Mouse (Mus musculus) cerebral cortex, adult 2 months (tissue): Measurements from ENCODE around the gene Hoxb1.

Source experiments
- WGBS: fragments of 180-500 bp; shearing (Covaris S2); methylation state at CpG from one replicate; pipeline ENCODE4 v1.1.7; 2018; 5-methylcytosine and 5-hydroxymethylcytosine counted together

Gene Hoxb1

DNA sequence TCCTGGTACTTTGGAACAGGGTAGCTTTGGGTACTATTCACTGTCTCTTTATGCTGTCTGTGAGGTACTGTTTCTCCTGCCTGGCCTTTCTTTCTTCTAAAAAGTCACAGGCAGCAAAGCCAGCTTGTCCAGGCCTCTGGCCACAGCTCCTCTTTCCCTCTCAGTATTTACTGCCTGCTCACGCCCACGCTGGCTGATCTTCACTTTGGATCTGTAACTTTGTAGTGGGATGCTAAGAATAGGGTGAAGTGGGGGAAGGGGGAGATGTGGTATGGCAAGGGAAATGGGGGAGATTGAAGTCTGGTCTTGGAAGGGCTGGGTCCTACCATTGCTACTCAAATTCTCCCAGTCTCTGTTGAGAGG lies 31.6 kb upstream of the Hoxb1 start:
- 13% methylated on average over 2 of the region's 2 CpGs for WGBS

DNA sequence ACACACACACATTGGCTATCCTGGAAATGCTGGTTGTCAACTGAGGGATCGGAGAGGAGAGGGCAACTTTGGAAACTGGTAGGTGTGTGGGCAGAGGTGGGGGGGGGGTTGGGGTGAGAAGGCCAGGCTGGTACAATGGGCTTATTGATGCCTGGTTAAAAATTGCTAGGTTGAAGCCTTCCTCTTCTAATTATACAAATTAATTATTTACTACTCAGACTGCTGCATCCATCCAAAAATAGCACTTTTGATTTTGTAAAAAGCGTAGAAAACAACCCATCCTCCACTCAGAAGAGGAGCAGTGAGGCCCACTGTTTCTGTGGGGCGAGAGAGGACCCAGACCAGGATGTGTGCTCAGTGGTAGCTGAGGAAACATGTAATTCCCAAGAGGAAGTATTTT lies 30.6 kb upstream of the Hoxb1 start:
- 41% methylated on average over 3 of the region's 3 CpGs for WGBS

DNA sequence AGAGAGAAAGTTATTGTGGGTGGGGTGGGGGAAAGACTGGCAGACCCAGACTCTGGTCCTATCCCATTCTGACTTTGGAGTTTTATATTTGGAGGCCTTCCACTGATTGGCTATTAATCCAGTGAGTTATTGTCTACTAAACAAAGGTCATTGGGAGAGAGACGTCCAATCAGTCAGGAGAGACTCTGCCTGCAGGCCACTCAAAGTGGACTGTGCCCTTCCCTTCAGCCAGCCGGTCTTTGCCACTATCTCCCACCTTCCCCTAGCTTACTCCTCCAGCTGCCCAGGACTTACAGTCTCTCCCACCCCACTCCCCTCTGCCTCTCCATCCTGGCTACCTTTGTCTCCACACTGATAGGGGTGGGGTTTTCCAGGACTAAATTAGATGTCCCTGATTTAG lies 29.0 kb upstream of the Hoxb1 start:
- WGBS, result 12% methylated on average over 2 of the region's 2 CpGs

DNA sequence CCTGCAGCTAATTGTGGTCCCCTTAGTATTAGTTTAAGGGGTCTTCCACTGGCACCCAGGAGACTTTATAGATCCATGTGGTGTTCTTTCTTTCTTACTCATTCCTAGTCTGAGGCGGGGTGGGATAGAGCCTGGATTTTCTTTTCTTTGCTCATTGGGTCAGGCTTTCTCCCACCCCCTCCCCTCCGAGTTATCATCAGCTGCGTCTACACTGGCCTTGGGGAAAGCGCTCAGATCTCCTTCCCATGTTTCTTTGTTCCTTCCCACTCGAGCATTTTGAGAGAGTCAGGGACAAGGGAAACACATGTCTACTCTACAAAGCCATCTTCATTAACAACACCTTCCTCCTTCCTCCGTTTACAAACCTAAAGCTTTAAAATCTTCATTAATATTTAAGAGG lies 28.5 kb upstream of the Hoxb1 start:
- WGBS, result 8% methylated on average over 6 of the region's 6 CpGs

DNA sequence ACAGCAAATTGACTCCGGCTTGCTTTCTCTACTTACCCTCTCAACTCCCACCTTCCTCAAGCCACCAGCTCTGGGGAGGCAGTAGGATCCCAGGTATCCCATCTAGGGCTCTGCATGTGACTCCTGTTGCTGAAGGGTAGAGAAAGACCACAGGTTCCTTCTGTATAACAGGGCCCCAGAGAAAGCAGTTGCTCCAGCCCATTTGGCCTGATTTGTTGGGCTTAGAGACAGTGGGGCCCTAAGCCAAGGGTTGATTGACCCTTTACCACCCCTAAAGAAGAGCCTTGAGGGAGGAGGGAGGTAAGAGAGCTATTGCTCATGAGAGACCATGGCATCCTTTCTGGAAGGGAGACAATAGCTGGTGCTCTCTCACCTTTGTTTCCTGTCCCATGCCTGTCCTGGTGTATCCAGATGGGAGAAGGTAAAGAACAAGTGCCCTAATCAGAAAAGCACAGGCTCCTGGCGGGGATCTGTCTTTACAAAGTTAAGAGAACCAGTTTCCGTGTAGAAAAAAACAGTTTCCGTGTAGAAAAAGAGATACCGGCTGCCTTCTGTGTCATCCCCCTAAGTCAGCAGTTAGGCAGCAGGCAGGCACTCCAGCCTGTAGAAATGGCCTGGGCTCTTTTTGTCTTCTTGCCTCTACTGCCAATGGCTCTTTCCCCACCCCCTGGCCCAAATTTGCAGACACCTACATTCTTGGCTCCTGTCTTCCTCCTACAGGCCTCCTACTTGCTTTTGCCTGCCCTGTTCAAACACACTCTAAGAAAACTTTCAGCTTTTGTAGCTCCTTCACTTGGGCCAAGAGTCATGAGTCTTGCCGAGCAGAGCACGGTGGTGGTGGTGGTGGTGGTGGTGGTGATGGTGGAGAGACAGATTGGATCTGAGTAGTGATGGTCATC lies 26.3 kb upstream of the Hoxb1 start:
- 14% methylated on average over 7 of the region's 7 CpGs for WGBS

DNA sequence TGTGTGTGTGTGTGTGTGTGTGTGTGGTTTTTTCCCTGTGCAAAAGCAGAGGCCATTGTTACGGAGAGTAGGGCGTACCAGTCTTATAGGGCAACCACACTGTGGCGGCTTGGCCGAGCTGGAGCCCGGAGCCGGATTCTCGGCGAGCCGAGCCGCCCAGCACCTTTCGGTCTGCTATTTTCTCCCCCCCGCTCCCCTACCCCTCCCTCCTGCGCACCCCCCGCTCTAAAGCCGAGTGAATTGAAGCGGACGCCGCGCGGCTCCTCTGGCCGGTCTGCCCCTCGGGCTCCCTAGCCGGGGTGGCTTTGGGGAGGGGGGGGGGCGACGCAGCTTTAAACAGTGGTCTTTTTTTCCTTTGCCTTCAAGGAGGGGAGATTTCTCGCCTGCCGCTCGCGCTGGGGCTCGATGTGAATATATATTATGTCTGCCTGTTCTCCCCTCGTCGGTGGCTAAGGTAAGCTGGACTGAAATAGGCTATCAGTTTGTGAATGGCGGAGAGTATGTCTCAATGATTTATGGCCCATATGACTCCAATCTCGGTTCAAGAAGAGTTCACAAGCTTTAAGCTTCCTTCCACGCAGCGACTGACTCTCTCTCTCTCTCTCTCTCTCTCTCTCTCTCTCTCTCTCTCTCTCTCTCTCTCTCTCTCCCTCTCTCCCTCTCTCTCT lies 24.7 kb upstream of the Hoxb1 start:
- WGBS, result 3% methylated on average over 33 of the region's 36 CpGs

DNA sequence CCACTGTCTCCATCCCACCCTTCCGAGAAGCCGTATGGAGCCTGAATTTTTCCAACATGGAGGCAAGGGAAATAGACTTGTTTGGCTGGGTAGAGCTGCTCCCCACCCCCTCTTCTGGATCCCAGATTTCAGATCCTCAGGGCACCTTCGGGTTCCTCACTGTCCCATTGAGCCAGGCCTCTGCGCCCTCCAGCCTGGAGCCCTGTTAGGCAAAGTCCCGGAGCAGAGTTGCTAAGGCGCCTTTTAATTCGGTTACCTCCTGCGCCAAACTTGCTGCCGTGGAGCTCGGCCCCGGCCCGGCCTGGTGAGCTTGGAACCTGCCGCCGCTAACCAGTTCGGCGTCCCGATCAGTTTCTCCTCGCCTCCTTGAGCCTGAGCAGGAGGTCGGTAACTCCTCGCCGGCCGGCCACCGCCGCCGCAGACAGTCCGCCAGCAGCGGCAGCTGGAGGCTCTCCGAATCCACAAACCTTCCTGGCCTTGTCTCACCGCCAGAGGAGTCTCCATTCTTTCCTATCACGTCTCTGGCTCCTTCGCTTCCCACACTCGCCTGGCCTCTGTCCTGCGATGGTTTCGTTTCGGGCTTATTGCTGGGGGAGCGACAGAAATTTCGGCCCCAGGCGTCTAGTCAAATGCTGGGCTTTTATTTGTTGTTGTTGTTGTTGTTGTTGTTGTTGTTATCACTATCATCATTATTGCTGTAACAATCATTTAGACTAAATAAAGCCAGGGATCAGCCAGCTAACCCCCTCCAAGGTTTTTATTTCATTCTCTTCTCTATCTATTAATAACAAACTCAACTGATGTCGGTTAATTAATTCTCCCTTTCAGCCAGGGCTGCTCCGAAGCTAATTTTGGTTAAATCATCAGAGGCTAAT lies 23.6 kb upstream of the Hoxb1 start:
- WGBS, result 4% methylated on average over 40 of the region's 40 CpGs

DNA sequence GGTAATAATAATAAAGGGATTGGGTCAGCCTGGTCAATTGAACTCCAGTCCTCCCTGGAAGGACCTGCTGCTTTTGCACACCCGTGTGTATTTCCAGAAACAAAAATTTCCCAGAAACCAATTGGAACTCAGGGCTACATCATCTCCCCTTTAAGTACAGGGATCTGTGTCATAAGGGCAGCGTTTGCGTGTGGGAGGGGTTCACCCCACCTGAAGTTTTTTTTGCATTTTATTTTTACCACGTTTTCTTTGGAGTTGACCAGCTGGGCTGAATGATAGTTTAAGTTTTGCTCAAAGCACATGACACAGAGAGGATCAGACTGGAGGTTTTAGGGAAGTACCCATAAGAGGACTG lies 23.0 kb upstream of the Hoxb1 start:
- WGBS, result under 1% methylated on average over 4 of the region's 4 CpGs

DNA sequence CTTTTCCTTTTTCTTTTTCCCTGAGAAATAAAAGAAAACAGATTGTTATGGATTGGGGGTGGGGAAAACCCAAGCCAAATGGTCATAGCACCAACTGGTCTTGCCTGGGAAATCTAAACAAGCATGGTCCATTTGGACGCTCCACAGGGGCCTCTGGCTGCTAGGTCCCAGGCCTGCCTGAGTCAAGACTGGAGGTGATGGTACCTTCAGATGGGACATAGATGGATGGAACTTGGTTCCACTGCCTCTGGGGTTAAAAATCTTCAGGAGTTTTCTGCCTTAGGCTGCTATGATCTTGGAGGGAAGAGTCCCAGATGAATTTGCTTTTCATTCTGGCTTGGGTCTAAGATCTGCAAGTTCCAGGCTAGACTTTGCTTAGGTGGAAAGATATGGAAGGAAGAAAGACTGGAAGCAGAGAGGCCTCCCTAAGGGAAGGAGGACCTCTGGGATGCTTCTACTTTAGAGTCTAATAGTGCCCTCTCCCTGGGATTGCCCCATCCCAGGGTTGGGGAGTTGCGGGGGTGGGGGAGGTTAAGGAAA lies 22.3 kb upstream of the Hoxb1 start:
- 7% methylated on average over 2 of the region's 2 CpGs for WGBS

DNA sequence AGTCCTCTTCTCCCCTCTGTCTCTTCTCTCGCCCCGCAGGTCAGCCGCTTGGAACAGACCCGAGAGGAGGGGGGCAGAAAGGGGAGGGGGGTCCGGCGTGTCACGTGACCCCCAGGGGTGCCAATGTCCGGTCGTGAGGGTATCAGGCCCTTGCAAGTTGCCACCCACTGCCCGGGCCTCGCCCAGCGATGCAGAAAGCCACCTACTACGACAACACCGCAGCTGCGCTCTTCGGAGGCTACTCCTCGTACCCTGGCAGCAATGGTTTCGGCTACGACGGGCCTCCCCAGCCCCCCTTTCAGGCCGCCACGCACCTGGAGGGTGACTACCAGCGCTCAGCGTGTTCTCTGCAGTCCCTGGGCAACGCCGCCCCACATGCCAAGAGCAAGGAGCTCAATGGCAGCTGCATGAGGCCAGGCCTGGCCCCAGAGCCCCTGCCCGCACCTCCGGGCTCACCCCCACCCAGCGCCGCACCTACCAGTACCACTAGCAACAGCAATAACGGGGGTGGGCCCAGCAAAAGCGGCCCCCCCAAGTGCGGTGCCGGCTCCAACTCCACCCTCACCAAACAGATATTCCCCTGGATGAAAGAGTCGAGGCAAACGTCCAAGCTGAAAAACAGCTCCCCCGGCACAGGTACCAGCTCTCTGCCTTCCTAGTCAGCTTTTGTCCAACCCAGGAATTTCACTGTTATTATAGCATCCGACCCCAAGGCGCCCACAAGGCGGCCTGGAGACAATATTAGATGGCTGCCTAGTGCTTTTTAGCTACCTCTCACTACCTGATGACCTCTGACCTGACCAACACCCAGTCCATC lies 21.3 kb upstream of the Hoxb1 start:
- 4% methylated on average over 40 of the region's 40 CpGs for WGBS

DNA sequence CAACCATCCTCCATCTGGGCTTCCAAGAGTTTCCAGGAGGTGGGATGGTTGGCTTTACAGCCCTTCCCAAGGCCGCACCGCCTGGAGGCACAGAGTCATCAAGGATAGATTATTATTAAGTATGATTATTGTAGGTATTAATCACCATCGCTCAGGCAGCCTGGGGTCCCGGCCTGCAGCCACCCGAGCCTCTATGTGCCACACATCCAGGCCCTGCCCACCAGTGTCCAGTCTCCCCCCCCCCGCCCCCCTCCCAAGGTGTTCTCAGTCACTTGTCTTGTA lies 20.7 kb upstream of the Hoxb1 start:
- whole genome bisulfite sequencing, result 7% methylated on average over 6 of the region's 6 CpGs

DNA sequence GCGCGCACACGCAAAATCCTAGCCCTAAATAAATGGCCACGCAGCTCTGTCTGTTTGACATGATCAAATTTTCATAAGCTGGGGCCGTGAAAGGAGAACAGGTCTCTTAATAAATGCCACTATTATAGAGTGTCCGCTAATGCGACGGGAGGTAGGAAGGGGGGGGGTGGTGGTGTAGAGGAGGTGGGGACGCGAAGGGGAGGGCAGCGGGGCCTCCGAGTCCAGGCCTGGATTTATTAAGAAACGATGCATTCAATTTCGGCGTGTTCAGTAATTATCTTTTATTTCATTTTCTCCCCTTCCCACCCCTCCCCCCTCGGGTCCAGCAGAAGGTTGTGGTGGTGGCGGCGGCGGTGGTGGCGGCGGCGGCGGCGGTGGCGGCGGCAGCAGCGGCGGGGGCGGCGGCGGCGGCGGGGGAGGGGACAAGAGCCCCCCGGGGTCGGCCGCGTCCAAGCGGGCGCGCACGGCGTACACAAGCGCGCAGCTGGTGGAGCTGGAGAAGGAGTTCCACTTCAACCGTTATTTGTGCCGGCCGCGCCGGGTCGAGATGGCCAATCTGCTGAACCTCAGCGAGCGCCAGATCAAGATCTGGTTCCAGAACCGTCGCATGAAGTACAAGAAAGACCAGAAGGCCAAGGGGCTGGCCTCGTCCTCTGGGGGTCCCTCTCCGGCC lies 20.2 kb upstream of the Hoxb1 start:
- WGBS, result 2% methylated on average over 43 of the region's 56 CpGs

DNA sequence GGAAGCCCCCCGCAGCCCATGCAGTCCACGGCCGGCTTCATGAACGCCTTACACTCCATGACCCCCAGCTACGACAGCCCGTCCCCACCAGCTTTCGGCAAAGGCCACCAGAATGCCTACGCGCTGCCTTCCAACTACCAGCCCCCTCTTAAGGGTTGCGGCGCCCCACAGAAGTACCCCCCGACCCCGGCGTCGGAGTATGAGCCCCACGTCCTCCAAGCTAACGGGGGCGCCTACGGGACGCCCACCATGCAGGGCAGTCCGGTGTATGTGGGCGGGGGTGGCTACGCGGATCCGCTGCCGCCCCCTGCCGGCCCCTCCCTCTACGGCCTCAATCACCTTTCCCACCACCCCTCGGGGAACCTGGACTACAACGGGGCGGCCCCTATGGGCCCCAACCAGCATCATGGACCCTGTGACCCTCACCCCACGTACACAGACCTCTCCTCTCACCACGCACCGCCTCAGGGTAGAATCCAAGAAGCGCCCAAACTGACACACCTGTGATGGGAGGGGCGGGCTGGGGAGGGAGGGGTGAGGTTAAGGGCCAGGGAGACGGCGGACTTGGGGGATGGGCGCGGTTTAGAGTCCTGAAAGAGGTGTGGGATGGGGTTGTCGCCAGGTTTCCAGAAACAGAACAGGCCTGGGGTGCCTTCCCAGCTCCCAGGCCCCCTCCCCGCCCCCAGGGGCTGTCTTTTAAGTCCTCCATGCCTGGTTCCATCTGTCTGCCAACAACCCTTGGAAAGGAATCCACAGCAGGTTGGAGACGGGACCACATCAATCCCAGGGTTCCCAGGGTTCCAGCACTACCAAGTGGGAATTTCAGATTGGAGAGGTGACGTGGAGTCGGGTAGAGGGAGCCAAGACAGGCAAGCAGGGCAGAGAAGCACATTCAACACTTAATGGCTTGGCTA lies 19.4 kb upstream of the Hoxb1 start:
- WGBS, result 2% methylated on average over 45 of the region's 45 CpGs

DNA sequence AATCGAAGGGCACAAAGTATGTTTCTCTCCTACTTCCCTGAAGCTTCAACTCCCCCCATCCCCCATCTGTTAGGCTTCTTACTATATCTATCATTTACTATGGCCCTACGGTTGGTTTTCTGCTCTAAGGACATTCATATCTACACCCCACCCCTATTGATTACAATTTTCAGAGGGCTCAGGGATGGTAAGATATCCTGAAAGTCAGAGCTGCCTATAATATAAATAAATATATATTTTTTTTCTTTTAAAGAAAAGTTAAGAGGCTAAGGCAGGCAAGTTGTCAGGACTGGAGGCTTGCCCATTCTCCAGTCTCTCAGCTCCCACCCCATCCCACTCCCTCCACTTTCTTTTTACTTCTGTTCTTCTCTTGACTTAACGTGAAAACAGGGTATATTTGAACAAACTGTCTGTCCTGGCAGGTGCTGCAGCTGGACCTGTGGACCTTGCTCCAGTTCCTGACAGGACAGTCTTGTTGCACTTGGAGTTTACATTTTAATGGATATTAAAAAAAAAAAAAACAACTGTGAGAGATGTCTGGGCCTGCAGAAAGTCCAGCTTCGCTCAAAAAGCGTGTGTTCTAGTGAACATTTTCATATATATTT lies 18.5 kb upstream of the Hoxb1 start:
- 15% methylated on average over 5 of the region's 5 CpGs for WGBS

DNA sequence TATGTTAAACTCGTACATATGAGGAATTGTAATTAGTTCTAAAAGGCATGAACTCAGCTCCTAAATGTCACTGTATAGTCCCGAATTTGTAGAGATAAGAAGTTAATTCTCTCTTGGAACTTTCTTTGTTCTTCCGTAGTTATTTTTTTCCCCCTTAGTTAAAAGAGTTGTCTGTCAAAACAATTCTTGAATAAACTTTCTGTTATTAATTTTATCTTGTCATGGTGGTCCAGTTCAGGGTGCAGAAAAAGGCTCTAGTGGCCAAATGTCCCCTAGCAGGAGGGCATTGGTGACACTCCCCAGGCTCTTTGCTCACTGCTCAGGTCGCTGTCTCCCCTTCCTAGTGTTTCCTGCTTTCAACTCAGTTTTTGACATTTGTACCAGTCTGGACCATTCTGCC lies 17.8 kb upstream of the Hoxb1 start:
- 8% methylated on average over 4 of the region's 4 CpGs for WGBS

DNA sequence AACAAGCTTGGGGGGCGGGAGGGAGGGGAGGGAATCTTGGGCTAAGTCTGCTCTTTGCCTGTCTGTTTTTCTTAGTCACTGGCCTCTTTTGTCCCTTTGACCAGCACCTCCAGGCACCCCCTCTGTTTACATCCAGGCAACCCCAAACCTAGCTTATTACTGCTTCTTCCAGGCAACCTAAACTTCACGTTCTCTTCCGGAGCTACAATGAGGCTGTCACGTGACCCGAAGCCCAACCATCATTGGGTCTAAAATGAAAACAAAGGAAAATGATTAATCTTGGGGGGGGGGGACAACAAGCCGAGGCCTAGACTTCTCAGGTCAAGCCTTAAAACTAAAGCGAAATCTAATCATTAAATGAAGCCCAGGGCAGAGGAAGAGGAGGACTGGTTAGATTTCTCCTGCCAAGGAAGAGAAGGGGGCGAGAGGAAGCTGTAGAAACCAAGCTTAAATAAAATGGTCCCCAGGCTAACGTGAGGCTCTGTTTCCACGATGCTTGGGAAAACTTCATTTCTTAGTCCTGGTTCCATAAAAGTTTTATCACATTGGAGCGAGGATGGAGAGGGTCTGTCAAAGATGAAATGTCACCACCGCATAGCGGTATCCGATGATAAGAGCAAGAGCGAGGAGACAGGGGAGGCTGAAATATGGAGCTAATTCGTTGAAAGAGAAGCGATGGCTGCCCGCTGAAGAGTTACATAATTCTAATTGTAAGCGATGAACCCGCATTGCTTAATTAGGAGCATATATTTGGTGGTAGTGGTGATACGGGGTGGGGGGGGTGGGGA lies 17.2 kb upstream of the Hoxb1 start:
- WGBS, result 9% methylated on average over 21 of the region's 21 CpGs

DNA sequence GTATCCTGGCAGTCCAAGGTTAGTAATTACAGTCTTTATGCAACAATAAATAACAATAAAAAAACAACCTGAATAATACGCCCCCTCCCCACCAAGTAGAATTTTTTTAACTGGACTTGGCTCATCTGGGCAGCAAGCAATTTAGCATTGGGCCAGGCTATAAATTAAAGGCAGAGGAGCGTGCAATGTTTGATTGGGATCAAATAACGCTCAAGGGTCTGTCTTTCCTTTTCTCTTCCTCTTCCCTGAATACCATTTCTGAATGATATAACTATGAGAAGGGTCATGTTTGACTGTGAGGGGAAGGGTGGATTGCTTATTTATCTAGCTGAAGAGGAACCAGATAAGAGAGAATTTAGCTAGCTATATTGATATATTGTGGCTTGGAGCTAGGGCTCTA lies 16.6 kb upstream of the Hoxb1 start:
- WGBS, result 22% methylated on average over 3 of the region's 3 CpGs

DNA sequence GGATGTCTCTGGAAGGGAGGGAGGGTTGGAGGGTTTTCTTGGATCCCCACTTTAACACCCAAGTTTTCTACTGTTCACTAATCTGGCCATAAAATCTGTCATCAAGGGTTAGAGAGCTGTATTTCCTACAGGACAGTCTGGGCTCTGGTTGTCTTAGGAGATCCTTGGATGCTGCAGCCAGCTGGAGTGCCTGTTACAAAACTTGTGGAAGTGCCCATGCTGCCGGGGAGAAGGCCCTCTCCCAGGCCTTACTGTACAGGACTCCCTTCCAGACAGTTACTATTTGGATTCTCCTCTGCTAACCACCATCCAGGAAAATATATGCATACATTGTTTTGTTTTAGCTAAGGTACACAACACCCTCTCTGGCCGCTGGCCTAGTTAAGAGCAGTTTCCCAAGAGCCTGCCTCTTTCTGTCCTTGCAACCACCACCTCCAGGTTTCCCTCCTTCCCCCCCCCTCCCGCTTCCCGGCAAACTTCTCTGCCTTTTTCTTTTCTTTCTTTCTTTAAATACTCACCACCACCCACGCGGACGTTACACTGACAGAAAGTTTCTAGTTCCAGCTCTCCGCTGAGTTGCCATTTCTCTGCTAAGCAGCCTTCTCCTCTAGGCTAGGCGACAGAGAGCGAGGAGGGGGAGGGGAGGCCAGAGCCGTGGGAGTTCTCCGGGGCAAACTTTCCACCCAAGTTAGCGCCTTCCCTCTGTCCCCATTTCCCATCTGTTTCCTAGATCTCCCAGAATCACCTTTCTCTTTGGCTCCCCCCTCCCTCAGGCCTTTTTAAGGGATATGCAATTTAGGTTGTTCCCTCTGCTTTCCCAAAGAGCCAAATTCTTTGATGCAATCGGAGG lies 15.8 kb upstream of the Hoxb1 start:
- 27% methylated on average over 14 of the region's 14 CpGs for WGBS
